Comparison of ENCODE assay signal across 9 mouse cellular contexts in the genomic region with DNA sequence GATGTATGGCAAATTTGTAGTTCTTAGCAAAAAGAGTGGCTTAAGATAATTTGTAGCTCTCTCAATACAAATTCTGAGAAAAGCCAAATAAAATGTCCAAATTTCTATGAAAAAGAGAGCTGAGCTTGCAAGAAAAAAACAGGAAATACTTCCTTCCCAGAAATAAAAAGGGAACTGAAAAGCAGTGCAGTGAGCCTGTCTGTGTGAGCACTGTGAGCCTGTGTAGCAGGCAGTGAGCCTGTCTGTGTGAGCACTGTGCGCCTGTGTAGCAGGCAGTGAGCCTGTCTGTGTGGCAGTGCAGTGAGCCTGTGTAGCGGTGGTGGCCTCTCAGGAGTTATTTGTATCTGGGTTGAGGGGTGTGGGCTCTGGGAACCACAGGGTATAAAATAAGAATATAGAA.
DNase-seq lines count a peak whose midpoint lies in the region; ATAC-seq and TF ChIP-seq lines count a peak whose summit lies in the region.
"Had no signal": no experiment of that assay in that cellular context is flagged by ENCODE, and none has a peak within 500 bp of the region (broad histone marks: within the 10 kb centered on the region; RNA-seq: fewer than 3 reads in every experiment).

No protein-coding gene starts in this region.

- no peak overlapping the region for H3K4me3 ChIP-seq in lung, postnatal 0 days (ENCODE audit: low read depth, low read length)
- H3K4me3 ChIP-seq in midbrain, embryonic 14.5 days (replicated peaks; ENCODE audit: low read depth, low read length): no peak overlapping the region
- H3K4me3 ChIP-seq: heart, embryonic 12.5 days had no signal

- no peak for TF ChIP-seq EP300 in lung, postnatal 0 days (IDR thresholded peaks at IDR 0.05)

- H3K27me3 ChIP-seq in lung, postnatal 0 days (replicated peaks; ENCODE audit: insufficient read depth, low read length): no peaks in the 10 kb centered on the region
- H3K27me3 ChIP-seq in midbrain, embryonic 14.5 days (ENCODE audit: control insufficient read depth, insufficient read depth, low read length): no peaks in the 10 kb centered on the region
- H3K27me3 ChIP-seq: heart, embryonic 12.5 days had no signal

- H3K4me2 ChIP-seq in lung, postnatal 0 days (replicated peaks; ENCODE audit: low read depth, low read length): no peak overlapping the region
- H3K4me2 ChIP-seq in midbrain, embryonic 14.5 days (ENCODE audit: low read length): no peak overlapping the region
- H3K4me2 ChIP-seq: heart, embryonic 12.5 days had no signal

- peak; percentile 12 for DNase-seq in embryo, embryonic 10 days (ENCODE audit: low spot score)
- DNase-seq in embryo, embryonic 11 days: no peak
- peak; percentile 10 for DNase-seq in lung, postnatal 36 days
- no peak for DNase-seq in lung, postnatal 0 days (ENCODE audit: low spot score)
- DNase-seq in midbrain, embryonic 14.5 days: peak; percentile 12
- peak; percentile 57 to 75 for DNase-seq in thymus, postnatal 36 days
- DNase-seq in right cerebral cortex, postnatal 4 days: no peak
- DNase-seq in ovary, postnatal 36 days (ENCODE audit: low spot score): no peak

- no peaks in the 10 kb centered on the region for H3K4me1 ChIP-seq in lung, postnatal 0 days (ENCODE audit: insufficient read depth, low read depth, low read length)
- H3K4me1 ChIP-seq in midbrain, embryonic 14.5 days (ENCODE audit: control insufficient read depth, insufficient read depth, low read length): no peaks in the 10 kb centered on the region
- H3K4me1 ChIP-seq: heart, embryonic 12.5 days had no signal

- no peak overlapping the region for H3K27ac ChIP-seq in lung, postnatal 0 days (ENCODE audit: low read length)
- no peak overlapping the region for H3K27ac ChIP-seq in midbrain, embryonic 14.5 days (replicated peaks; ENCODE audit: low read depth, low read length)

- no peak for ATAC-seq in lung, postnatal 0 days
- no peak for ATAC-seq in midbrain, embryonic 14.5 days (ENCODE audit: low FRiP score, low TSS enrichment)

- no peak for TF ChIP-seq CTCF in lung, postnatal 0 days (IDR thresholded peaks at IDR 0.05)

- WGBS in lung, postnatal 0 days: 74% methylated on average over 2 of the region's 2 CpGs
- 17% methylated on average over 2 of the region's 2 CpGs for WGBS in midbrain, embryonic 14.5 days

- no peaks in the 10 kb centered on the region for H3K9me3 ChIP-seq in lung, postnatal 0 days (ENCODE audit: low read length)
- no peaks in the 10 kb centered on the region for H3K9me3 ChIP-seq in midbrain, embryonic 14.5 days (ENCODE audit: control insufficient read depth, low read length)
- H3K9me3 ChIP-seq: heart, embryonic 12.5 days had no signal

- H3K36me3 ChIP-seq in lung, postnatal 0 days (ENCODE audit: insufficient read depth, low read length): no peaks in the 10 kb centered on the region
- no peaks in the 10 kb centered on the region for H3K36me3 ChIP-seq in midbrain, embryonic 14.5 days (ENCODE audit: control insufficient read depth, insufficient read depth, low read length)
- H3K36me3 ChIP-seq: heart, embryonic 12.5 days had no signal

- no peak overlapping the region for H3K9ac ChIP-seq in lung, postnatal 0 days (replicated peaks; ENCODE audit: low read depth)
- H3K9ac ChIP-seq in midbrain, embryonic 14.5 days (replicated peaks; ENCODE audit: low read length): no peak overlapping the region
- H3K9ac ChIP-seq: heart, embryonic 12.5 days had no signal

Comparison
In these comparisons a context has a peak if more than half of its experiments do, and no peak if none do; other contexts are left out.
1. DNase-seq: peak in embryo, embryonic 10 days (single experiment), lung, postnatal 36 days (single experiment), midbrain, embryonic 14.5 days (single experiment) and thymus, postnatal 36 days (2 of 2); none in embryo, embryonic 11 days (single experiment), lung, postnatal 0 days (single experiment), right cerebral cortex, postnatal 4 days (single experiment) and ovary, postnatal 36 days (single experiment).